Mouse (Mus musculus) liver, adult 2 months (tissue): ENCODE measurements at regions not wholly inside any gene's neighbourhood (a gene's known extent, or its start where the extent isn't known, plus 50 kb on each side); places are given as distances from the start of the nearest gene placed in this dataset.

Source experiments
- DNase-seq: peaks from one replicate; pipeline ENCODE4 v3.0.0-alpha.2; 2011; ENCODE audit warnings: low read depth, low spot score; ENCODE audit errors: extremely low read depth
- H3K27ac ChIP-seq: fragments of 200-500 bp; replicated peaks from 2 replicates; pipeline ENCODE4 v1.5.1; 2012; ENCODE audit warnings: low read depth, mild to moderate bottlenecking, control low read depth, inconsistent platforms, low read length; ENCODE audit not compliant: insufficient read depth
- H3K27me3 ChIP-seq: fragments of 200-500 bp; 2 replicates; pipeline ENCODE4 v1.6.1; 2012; ENCODE audit warnings: mild to moderate bottlenecking, moderate library complexity, low read length, inconsistent platforms; ENCODE audit not compliant: control insufficient read depth, insufficient read depth
- H3K36me3 ChIP-seq: fragments of 200-500 bp; 2 replicates; pipeline ENCODE4 v1.6.1; 2012; ENCODE audit warnings: low read length, inconsistent platforms; ENCODE audit not compliant: control insufficient read depth, insufficient read depth
- H3K4me1 ChIP-seq: fragments of 200-500 bp; 2 replicates; pipeline ENCODE4 v1.6.1; 2011; ENCODE audit warnings: low read length; ENCODE audit not compliant: control insufficient read depth, insufficient read depth
- H3K4me3 ChIP-seq: fragments of 200-500 bp; 2 replicates; pipeline ENCODE4 v1.5.1; 2011; ENCODE audit warnings: low read depth, mild to moderate bottlenecking, control low read depth, low read length, moderate library complexity; ENCODE audit not compliant: insufficient read depth
- H3K79me2 ChIP-seq: fragments of 200-500 bp; 2 replicates; pipeline ENCODE4 v1.6.1; 2012; ENCODE audit warnings: inconsistent platforms, mild to moderate bottlenecking, low read length, moderate library complexity; ENCODE audit not compliant: control insufficient read depth, insufficient read depth
- H3K9ac ChIP-seq: fragments of 200-500 bp; 2 replicates; pipeline ENCODE4 v1.6.1; 2012; ENCODE audit warnings: low read depth, mild to moderate bottlenecking, control low read depth, inconsistent platforms, low read length
- CTCF ChIP-seq: fragments of 200-500 bp; IDR thresholded peaks from 2 replicates; pipeline ENCODE4 v1.5.1; 2011; ENCODE audit warnings: low read depth, low read length, control low read depth
- POLR2A ChIP-seq: fragments of 200-500 bp; IDR thresholded peaks from 2 replicates; pipeline ENCODE4 v1.6.1; 2011; ENCODE audit warnings: low read length, control low read depth; ENCODE audit not compliant: insufficient read depth; ENCODE audit errors: extremely low read depth
- WGBS: fragments of 180-500 bp; shearing (Covaris S2); methylation state at CpG from one replicate; pipeline ENCODE4 v1.1.7; 2018; 5-methylcytosine and 5-hydroxymethylcytosine counted together

- no peaks in the 10 kb centered on the region for H3K4me1 ChIP-seq
- TF ChIP-seq POLR2A (no peak), CTCF (no peak)
- no peak overlapping the region for H3K27ac ChIP-seq
- WGBS: 72% methylated on average over 4 of the region's 4 CpGs
- no peak overlapping the region for H3K9ac ChIP-seq
- H3K27me3 ChIP-seq: 0 out of 2 replicates have a peak, but pooled peaks cover 3% of the 10 kb centered on the region
- no peaks in the 10 kb centered on the region for H3K79me2 ChIP-seq
- DNase-seq: no peak
- no peak overlapping the region for H3K4me3 ChIP-seq
- no peaks in the 10 kb centered on the region for H3K36me3 ChIP-seq
These were observed 87.4 kb upstream of the Smim23 start for GRCm38 (mm10) chr11:32911791-32912190.

GRCm38 (mm10) chr11:32908723-32909411, 84.5 kb upstream of the Smim23 start:
- TF ChIP-seq POLR2A: no peak
- no peak for TF ChIP-seq CTCF
- no peak for DNase-seq

GRCm38 (mm10) chr11:32907520-32908233, 83.3 kb upstream of the Smim23 start:
- H3K9ac ChIP-seq: no peak overlapping the region
- H3K36me3 ChIP-seq: no peaks in the 10 kb centered on the region
- H3K79me2 ChIP-seq: no peaks in the 10 kb centered on the region
- no peak for TF ChIP-seq POLR2A
- no peak for TF ChIP-seq CTCF
- H3K4me1 ChIP-seq: no peaks in the 10 kb centered on the region
- H3K4me3 ChIP-seq: no peak overlapping the region
- no peak overlapping the region for H3K27ac ChIP-seq
- WGBS: 55% methylated on average over 10 of the region's 10 CpGs
- H3K27me3 ChIP-seq: no peaks in the 10 kb centered on the region
- DNase-seq: peak; percentile 10

More at GRCm38 (mm10) chr11:32908723-32909411, 84.5 kb upstream of the Smim23 start:
- 86% methylated on average over 14 of the region's 14 CpGs for whole genome bisulfite sequencing
- no peaks in the 10 kb centered on the region for H3K79me2 ChIP-seq
- no peaks in the 10 kb centered on the region for H3K4me1 ChIP-seq
- 0 out of 2 replicates have a peak, but pooled peaks cover 2% of the 10 kb centered on the region for H3K27me3 ChIP-seq
- H3K36me3 ChIP-seq: no peaks in the 10 kb centered on the region
- H3K9ac ChIP-seq: no peak overlapping the region
- no peak overlapping the region for H3K27ac ChIP-seq
- H3K4me3 ChIP-seq: no peak overlapping the region

- Histone ChIP-seq H3K27me3 (no peaks in the 10 kb centered on the region), H3K4me1 (no peaks in the 10 kb centered on the region), H3K79me2 (no peaks in the 10 kb centered on the region), H3K4me3 (no peak overlapping the region), H3K36me3 (no peaks in the 10 kb centered on the region), H3K9ac (no peak overlapping the region), H3K27ac (no peak overlapping the region)
- no peak for DNase-seq
- TF ChIP-seq CTCF: no peak
- no peak for TF ChIP-seq POLR2A
These were observed 79.6 kb upstream of the Smim23 start for GRCm38 (mm10) chr11:32903970-32904369.

GRCm38 (mm10) chr11:32903389-32903788, 79.0 kb upstream of the Smim23 start:
- no peaks in the 10 kb centered on the region for H3K79me2 ChIP-seq
- no peaks in the 10 kb centered on the region for H3K4me1 ChIP-seq
- H3K4me3 ChIP-seq: no peak overlapping the region
- DNase-seq: no peak
- H3K9ac ChIP-seq: no peak overlapping the region
- no peaks in the 10 kb centered on the region for H3K36me3 ChIP-seq
- 87% methylated on average over 3 of the region's 3 CpGs for WGBS
- TF ChIP-seq CTCF: no peak
- TF ChIP-seq POLR2A: no peak
- no peaks in the 10 kb centered on the region for H3K27me3 ChIP-seq
- H3K27ac ChIP-seq: no peak overlapping the region

GRCm38 (mm10) chr11:32902923-32903322, 78.5 kb upstream of the Smim23 start:
- Histone ChIP-seq H3K4me3 (no peak overlapping the region), H3K27ac (no peak overlapping the region), H3K27me3 (no peaks in the 10 kb centered on the region), H3K9ac (no peak overlapping the region), H3K36me3 (no peaks in the 10 kb centered on the region), H3K79me2 (no peaks in the 10 kb centered on the region), H3K4me1 (no peaks in the 10 kb centered on the region)
- DNase-seq: no peak
- TF ChIP-seq CTCF: no peak
- no peak for TF ChIP-seq POLR2A
- WGBS: 79% methylated on average over 6 of the region's 10 CpGs
